Mouse (Mus musculus) adrenal gland, adult 2 months (tissue): ENCODE results near the gene Mamdc2. TPM values are rescaled to one million over a fixed set of nuclear protein-coding genes. Genes with fewer than 3 reads are reported as not detected.
"Not testable (repeated sequence)": the region's sequence is repeated elsewhere in the genome, so short reads cannot be mapped to it uniquely, and the experiment has no call there.

Source experiments
- DNase-seq: peaks from one replicate; pipeline ENCODE4 v3.0.0; 2021
- long read RNA-seq: library from polyadenylated mRNA; stranded (forward); transcript quantifications from one replicate; pipeline ENCODE4 v2.0.0, GENCODE M21; 2021
- polyA plus RNA-seq: library from polyadenylated mRNA; depleted of rRNA; stranded (reverse); fragments of >200 nt; gene quantifications from 2 replicates; pipeline ENCODE4 v1.2.3, GENCODE M21; 2012; rRNA removed
- total RNA-seq, 2 experiments: library from RNA; stranded (reverse); gene quantifications; 2 replicates each; pipeline ENCODE4 v1.2.3; 2021

The Mamdc2 gene
- 1 to 10 TPM; 1.6 to 1.8 TPM for total RNA-seq
- polyA plus RNA-seq, result 2.4 and 3.2 TPM in 2 replicates
- long read RNA-seq, partial matches to known transcripts, result 0 of 1 reads
- long read RNA-seq, other reads (novel, unspliced or antisense), result 0 of 1 reads

DNA sequence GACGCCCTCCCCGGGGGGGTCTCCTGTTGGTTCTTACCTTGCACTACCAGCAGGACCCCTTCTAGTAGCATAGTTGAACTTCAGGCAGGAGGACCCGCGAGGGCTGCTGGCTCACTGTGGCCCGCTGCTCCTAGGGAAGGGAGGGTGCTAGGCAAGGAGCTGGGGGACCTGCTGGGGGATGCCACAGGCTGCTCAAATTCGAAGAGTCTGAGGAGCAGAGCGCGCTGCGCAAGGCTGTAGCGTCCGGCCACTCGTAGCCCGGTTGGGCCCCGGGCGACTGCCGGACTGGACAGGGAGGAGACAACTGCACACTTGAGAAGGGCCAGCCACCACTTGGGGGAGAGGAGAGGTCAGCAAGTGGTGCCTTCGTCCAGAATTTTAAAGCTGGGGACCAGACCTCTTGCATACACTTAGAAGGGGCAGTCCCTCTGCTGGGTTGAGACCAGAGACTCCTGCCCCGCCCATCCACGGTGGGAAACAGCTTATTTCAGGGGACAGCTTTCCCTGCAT lies at the start of gene Mamdc2:
Gene Mamdc2, minus strand, starts transcription at position 455 of the 510 bp plus-strand sequence.
- DNase-seq, result peak; percentile 7

DNA sequence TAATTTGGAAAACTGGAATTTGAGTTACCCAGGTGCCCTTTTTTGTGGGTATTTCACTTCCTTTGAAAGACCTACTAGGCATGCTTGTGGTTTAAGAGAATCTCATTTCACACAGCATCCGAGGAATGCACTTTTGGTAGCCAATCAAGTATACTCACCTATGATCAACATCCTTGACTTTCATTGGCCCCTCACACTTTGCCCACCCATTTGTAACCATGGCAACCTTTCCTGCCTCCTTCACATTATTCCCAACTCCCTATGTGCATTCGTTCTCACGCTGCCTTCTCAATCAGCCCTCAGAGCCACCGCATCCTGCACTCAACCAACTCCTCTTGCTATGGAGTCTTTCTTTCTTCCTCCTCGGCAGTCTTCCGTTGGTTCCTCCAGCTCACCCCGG lies 49.8 kb upstream of the Mamdc2 start:
- DNase-seq, result no peak

- no peak for DNase-seq
Observed at GRCm38 (mm10) chr19:23497171-23497917, 49.1 kb upstream of the Mamdc2 start.

DNA sequence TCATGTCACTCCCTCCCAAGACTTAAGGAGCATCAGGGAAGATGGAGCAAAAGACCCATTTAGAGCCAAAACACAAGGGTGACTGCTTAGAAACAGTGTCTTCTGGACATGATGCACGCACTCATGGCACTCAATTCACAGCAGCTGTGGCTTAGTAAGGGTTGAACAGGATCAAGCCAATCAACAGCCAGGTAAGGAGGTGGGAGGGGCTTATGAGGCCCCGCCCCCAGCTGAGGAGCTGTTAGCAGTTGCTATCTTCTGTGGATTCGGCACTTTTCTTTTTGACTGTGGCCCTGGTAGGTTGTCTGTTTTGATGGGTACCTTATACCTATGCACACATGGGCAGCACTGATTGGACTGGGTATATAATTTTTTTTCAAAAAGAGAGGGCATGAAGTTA lies 48.3 kb upstream of the Mamdc2 start:
- no peak for DNase-seq

GRCm38 (mm10) chr19:23492663-23493062 lies 44.4 kb upstream of the Mamdc2 start:
- DNase-seq, result no peak

DNA sequence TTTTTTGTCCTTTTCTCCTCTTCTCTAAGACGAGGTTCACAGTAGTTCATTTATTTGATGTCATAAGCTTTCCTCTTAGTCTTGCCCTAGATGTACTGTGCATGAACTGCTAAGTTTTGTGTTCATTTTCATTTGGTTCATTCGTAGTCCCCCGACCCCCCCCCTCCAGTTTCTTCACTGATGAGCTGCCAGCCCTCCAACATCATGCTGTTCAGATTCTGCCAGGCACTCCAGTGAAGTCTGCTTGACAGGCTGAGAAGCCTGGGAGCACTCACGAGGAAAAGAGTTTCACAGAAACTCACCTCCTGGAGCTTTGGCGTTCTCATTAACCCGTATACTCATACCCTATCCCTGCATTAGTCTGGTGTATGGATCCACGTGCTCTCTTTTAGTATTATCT lies 42.5 kb upstream of the Mamdc2 start:
- DNase-seq, result not testable (repeated sequence)

DNA sequence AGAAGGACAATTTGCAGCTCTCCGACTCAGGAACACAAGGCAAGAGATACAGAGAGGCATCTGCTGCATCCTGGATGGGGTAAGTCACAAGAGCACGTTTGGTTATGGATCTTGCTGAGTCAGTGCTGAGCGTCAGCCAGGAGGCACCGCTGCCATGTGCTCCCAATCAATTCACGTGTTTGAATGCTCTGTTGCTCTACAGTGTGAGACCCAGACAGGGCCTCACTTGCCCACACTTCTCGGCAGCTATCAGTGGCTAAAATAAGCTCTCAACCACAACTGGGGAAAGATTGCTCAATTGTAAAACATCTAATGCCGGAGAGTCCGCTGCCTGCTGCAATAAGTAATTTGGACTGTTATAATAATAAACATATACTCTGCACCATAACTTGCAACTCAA lies 41.5 kb upstream of the Mamdc2 start:
- DNase-seq, result peak; percentile 14

DNA sequence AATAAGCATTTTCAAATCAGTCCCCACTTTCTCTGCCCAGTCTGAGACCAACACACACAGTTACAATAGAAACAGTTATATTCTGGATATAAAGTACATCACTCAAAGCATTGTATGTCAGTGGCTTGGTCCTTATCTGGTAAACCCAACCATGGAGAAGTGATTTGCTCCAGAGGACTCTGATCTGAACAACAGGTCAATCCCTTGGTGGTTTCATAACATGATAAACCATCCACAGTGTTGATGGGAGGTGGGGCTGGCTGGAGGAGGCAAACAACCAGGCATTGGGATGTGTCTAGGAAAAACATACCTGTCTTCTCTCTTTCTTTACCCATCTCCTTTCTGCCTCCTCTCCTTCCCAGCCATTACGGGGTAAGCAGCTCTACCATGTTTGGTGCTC lies 39.2 kb upstream of the Mamdc2 start:
- no peak for DNase-seq

GRCm38 (mm10) chr19:23486631-23487270 lies 38.5 kb upstream of the Mamdc2 start:
- DNase-seq, result no peak

GRCm38 (mm10) chr19:23485940-23486600 lies 37.8 kb upstream of the Mamdc2 start:
- peak; percentile 5 for DNase-seq

GRCm38 (mm10) chr19:23482571-23482970 lies 34.3 kb upstream of the Mamdc2 start:
- not testable (repeated sequence) for DNase-seq

- no peak for DNase-seq
Observed at GRCm38 (mm10) chr19:23479597-23479967, 31.3 kb upstream of the Mamdc2 start.

DNA sequence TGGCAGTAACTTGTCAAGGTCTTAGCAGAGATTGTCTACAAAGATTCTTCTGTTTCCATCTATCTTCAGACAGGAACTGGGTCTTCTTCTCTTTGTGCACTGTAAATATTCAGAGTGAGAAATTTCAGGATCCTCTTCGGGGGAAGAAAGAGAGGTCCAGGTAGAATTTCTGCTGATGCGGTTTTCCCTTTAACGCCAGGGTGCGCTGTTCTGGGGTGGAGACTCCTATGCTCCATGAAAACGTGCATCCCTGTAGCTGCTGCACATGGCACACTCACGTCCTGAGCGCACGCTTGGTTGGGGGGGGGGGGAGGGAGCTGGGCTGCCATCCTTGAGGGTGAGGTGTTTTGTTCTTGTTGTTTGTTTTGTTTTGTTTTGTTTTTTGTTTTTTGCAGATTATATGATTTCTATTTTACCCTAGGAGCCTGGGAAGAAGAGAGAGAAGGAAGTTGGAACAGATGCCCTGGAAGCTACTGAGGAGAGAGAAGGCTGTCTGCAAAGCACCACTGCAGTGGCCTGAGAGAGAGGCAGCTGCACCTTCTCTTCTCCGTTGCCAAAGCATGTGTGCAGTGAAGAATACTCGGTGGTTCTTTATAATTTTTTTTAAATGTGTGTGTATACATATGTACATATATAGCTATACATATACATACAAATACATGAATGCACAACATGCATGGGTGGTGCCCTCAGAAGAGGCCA lies 30.8 kb upstream of the Mamdc2 start:
- peak; percentile 20 for DNase-seq

- no peak for DNase-seq
Observed at GRCm38 (mm10) chr19:23477826-23478225, 29.6 kb upstream of the Mamdc2 start.

- DNase-seq, result no peak
Observed at GRCm38 (mm10) chr19:23467866-23468265, 19.6 kb upstream of the Mamdc2 start.

DNA sequence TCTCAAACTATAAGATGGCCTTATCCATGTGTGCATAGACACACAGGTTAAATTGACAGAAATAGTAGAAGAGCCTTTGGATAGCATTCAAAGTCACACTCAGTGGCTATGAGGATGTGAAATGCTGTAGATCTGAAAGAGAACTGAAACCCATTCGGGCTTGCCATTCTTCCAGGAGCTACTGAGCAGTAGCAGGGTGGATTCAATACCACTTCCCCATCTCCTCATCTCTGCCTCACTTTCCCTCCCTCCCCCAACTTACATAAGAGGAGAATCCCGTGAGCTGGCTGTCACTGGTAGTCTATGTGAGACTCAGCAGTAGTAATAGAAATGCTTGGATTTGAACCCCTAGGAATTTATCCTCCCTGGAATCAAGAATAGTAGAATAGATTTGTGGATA lies 18.8 kb upstream of the Mamdc2 start:
- no peak for DNase-seq

GRCm38 (mm10) chr19:23457492-23457891 lies 9.2 kb upstream of the Mamdc2 start:
- no peak for DNase-seq

DNA sequence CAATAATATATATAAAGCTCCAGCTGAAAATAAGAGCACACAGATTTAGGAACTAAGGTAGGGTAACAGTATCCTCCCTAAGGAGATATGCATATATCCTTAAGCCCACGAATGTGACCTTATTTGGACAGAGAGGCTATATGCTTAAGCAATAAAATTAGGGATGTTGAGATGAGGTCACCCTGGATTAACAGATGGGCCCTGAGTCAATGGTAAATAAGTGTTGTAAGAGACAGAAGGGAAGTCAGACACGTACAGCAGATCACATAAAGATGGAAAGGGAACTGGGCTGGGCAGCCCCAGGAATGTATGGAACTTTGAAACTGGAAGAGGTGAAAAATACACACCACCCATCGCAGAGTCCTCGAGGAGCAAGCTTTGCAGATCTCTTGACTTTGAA lies 3.1 kb upstream of the Mamdc2 start:
- no peak for DNase-seq

- peak; percentile 21 for DNase-seq
Observed at GRCm38 (mm10) chr19:23447221-23447987, 838 bp downstream of the Mamdc2 start.

DNA sequence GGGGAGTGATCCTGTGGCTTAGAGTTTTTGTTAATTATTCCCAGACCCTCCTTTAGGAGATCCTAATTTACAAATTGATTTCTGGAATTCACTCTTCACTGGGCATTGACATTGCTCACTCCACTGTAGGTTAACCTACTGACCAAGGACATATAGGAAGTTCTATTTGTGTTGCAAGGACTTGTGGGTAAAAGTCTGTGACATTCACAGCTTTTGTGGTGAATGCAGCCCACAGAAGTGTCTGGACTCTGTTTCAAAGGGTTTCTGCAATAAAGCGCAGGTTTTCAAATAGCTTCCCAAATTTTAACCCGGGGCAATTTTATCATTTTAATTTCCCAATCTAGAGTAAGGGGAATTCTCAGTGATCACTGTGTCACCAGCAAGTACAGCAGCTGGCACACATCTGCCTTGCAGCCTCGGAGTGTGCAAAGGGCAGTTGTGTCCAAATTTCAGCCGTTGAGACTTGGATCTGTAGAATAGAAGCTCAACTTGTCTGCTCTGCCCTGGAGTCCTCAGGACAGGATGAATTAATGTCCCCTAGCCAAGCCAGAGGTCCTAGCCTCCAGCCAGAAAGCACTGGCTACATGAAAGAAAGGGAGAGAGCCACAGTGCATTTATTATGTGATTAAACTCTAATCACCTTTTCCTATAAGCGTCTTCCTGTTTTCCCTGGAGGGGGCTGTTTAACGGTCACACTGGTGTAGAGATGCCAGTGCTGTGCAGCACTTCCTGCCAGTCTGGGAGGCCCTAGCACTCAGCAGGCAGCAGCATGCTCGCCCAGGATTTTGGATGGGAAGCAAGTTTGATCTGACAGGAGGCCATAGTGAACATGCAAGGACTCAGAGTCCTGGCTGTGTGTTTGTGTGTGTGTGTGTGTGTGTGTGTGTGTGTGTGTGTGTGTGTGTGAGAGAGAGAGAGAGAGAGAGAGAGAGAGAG lies 3.1 kb downstream of the Mamdc2 start:
- no peak for DNase-seq
